Mouse (Mus musculus) C2C12 (cell line): Measurements from ENCODE around the gene Il9r. TPM values are rescaled to one million over a fixed set of nuclear protein-coding genes. Genes with fewer than 3 reads are reported as not detected.
A peak's percentile ranks its signal among the peaks of the same experiment; 100 is the strongest.

Experiments used
- H3K27me3 ChIP-seq: one replicate; pipeline ENCODE4 v1.6.1; 2011; ENCODE audit not compliant: control insufficient read depth, insufficient read depth, insufficient read length
- H3K36me3 ChIP-seq: one replicate; pipeline ENCODE4 v1.6.1; 2011; ENCODE audit not compliant: control insufficient read depth, insufficient read depth
- H3K4me3 ChIP-seq: one replicate; pipeline ENCODE4 v1.5.1; 2011; ENCODE audit warnings: mild to moderate bottlenecking, control low read depth; ENCODE audit not compliant: poor library complexity, insufficient read depth, severe bottlenecking
- H3K79me2 ChIP-seq: one replicate; pipeline ENCODE4 v1.6.1; 2011; ENCODE audit not compliant: control insufficient read depth, insufficient read depth
- H3K79me3 ChIP-seq: one replicate; pipeline ENCODE4 v1.6.1; 2011; ENCODE audit warnings: low read depth, control low read depth
- H3ac ChIP-seq: one replicate; pipeline ENCODE3; 2011; ENCODE audit warnings: low read depth; ENCODE audit not compliant: control insufficient read depth, insufficient read length
- CEBPB ChIP-seq: IDR thresholded peaks from one replicate; pipeline ENCODE4 v1.6.1; 2011; ENCODE audit warnings: low read depth, mild to moderate bottlenecking, control low read depth, moderate library complexity
- CTCF ChIP-seq: IDR thresholded peaks from one replicate; pipeline ENCODE4 v1.5.1; 2011; ENCODE audit not compliant: control insufficient read depth, insufficient read depth, insufficient read length
- FOSL1 ChIP-seq: IDR thresholded peaks from one replicate; pipeline ENCODE4 v1.8.0; 2011; ENCODE audit warnings: mild to moderate bottlenecking, low read length; ENCODE audit not compliant: poor library complexity, insufficient read depth, severe bottlenecking
- MAX ChIP-seq: IDR thresholded peaks from one replicate; pipeline ENCODE4 v1.6.1; 2011; ENCODE audit warnings: mild to moderate bottlenecking, control low read depth
- MYOD1 ChIP-seq: IDR thresholded peaks from one replicate; pipeline ENCODE4 v1.6.1; 2011; ENCODE audit warnings: low read depth; ENCODE audit not compliant: control insufficient read depth, insufficient read length
- MYOG ChIP-seq: IDR thresholded peaks from one replicate; pipeline ENCODE4 v1.6.1; 2011; ENCODE audit not compliant: control insufficient read depth, insufficient read length; ENCODE audit errors: extremely low read depth
- USF1 ChIP-seq: IDR thresholded peaks from one replicate; pipeline ENCODE4 v1.6.1; 2011; ENCODE audit warnings: low read depth, mild to moderate bottlenecking, control low read depth, moderate library complexity
- polyA plus RNA-seq: library from polyadenylated mRNA; unstranded; fragments of >200 nt; fragmentation: generic; extraction: Trizol; gene quantifications from one replicate; pipeline ENCODE4 v1.2.1, GENCODE M21; 2012; ENCODE audit warnings: missing spikeins

The Il9r gene
- polyA plus RNA-seq, 1 experiment: not detected

- TF ChIP-seq MYOG (no peak), USF1 (no peak), CEBPB (no peak), CTCF (no peak), FOSL1 (no peak), MYOD1 (no peak), MAX (no peak)
- Histone ChIP-seq H3K79me2 (peaks cover 57% of the 10 kb centered on the region), H3K79me3 (peaks cover 40% of the 10 kb centered on the region), H3ac (peak within 1 kb of the TSS; percentile 83), H3K27me3 (no peaks in the 10 kb centered on the region), H3K36me3 (peaks cover 17% of the 10 kb centered on the region), H3K4me3 (peak within 1 kb of the TSS; percentile 97)
Measured at GRCm38 (mm10) chr11:32221951-32222409, 21.9 kb upstream of the Il9r start, which contains the start of gene Rhbdf1. TSS of gene Rhbdf1 (minus strand) at chr11:32222300.

DNA sequence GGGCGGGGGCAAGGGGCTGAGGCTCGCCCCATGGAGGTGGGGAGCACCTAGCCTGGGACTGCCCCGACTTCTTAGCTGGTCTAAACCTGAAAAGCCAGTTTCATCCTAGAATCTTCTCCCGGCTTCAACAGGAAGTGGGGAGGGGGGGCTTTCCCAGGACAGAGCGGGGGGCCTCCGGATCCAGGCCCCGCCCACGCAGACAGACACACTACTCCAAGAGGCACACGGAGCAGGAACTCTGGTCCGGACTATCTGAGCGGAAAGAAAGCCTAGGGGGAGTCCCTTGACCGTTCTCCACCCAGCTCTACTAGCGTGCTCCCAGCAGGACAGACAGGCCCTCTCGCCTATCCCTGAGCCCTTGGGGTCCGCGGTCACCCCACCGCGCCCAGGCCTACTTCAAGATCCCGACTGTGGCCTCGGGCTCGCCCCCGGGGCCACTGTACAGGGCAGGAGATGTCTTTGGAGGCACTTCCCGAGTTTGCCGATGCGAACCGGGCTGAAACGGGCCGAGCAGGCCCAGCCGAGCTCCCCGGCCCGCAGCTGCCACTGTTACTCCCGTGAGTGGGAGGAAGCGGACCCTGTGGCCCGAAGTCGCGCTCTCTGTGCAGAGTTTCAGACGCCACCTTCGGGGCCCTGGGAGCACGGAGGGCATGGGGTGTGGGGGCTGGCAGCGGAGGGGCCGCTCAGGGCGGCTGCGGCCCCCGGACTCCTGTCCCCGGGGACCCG is 21.3 kb upstream of the Il9r start:
- Histone ChIP-seq H3K79me3 (peaks cover 44% of the 10 kb centered on the region), H3ac (peak overlapping the region; percentile 83), H3K36me3 (peaks cover 21% of the 10 kb centered on the region), H3K79me2 (peaks cover 57% of the 10 kb centered on the region), H3K27me3 (no peaks in the 10 kb centered on the region), H3K4me3 (peak overlapping the region; percentile 97)
- TF ChIP-seq MYOD1: no peak
- no peak for TF ChIP-seq MYOG
- no peak for TF ChIP-seq FOSL1
- TF ChIP-seq CTCF: no peak
- TF ChIP-seq MAX: no peak

DNA sequence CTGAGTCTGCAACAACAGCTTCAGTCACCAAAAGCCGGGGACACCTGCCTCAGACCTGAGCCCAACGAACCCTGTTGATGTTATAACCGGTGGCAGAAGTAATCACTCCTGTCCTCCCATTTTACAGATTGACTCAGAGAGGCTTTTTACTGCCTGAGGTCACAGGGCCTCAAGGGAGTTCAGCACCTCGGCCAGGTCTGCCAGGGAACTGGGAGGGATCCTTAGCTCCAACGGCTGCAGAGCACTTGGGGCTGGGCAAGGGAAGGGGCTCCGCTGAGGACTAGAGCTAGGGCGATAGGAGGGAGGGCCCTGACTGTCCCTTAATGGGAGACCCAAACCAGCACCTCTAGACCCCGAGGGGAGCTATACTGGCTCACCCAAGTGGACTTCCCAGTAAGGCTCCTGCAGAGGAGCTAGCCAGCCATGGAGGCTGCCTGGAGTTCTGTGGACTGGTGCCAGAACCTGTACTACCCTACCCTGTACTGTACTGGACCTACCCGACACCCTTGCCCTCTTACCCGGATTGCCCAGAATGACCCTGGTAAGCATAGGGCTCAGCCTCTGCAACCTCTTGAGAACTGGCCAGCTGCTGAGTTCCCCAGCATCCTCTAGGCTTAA is 20.6 kb upstream of the Il9r start:
- TF ChIP-seq USF1 (no peak), CEBPB (no peak), MYOD1 (no peak), FOSL1 (no peak), MAX (no peak), MYOG (no peak), CTCF (no peak)
- H3K36me3 ChIP-seq: peaks cover 27% of the 10 kb centered on the region
- H3K4me3 ChIP-seq: peak overlapping the region; percentile 97
- H3K27me3 ChIP-seq: no peaks in the 10 kb centered on the region
- peaks cover 51% of the 10 kb centered on the region for H3K79me3 ChIP-seq
- peaks cover 64% of the 10 kb centered on the region for H3K79me2 ChIP-seq
- H3ac ChIP-seq: peak overlapping the region; percentile 83

DNA sequence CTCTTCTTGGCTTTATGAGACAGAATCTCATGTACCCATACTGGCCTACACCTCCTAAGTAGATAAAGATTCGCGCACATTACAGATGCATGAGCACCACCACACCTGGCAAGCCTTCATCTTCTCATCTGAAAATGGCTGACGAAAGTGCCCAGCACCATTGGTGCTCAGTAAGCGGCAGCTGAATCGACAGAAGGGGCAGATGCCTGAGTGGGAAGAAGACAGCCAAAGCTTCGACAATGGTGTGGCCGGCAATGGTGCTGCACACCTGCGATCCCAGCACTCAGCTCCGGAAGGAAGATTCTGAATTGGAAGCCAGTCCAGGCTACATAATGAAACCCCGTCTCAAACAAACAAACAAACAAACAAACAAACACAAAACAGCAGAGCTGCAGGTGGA is 19.2 kb upstream of the Il9r start:
- no peak overlapping the region for H3K4me3 ChIP-seq
- H3K79me3 ChIP-seq: peaks cover 52% of the 10 kb centered on the region
- H3ac ChIP-seq: no peak overlapping the region
- TF ChIP-seq MYOD1 (no peak), MYOG (no peak), FOSL1 (no peak), CEBPB (no peak), USF1 (no peak), CTCF (no peak), MAX (no peak)
- H3K36me3 ChIP-seq: peaks cover 40% of the 10 kb centered on the region
- peaks cover 77% of the 10 kb centered on the region for H3K79me2 ChIP-seq
- no peaks in the 10 kb centered on the region for H3K27me3 ChIP-seq

- H3K79me3 ChIP-seq: peaks cover 52% of the 10 kb centered on the region
- H3K36me3 ChIP-seq: peaks cover 47% of the 10 kb centered on the region
- H3ac ChIP-seq: no peak overlapping the region
- peaks cover 77% of the 10 kb centered on the region for H3K79me2 ChIP-seq
- H3K27me3 ChIP-seq: no peaks in the 10 kb centered on the region
- TF ChIP-seq CTCF: no peak
- TF ChIP-seq MYOG: no peak
- TF ChIP-seq FOSL1: no peak
- TF ChIP-seq MAX: no peak
- no peak for TF ChIP-seq CEBPB
- TF ChIP-seq MYOD1: no peak
- no peak for TF ChIP-seq USF1
- H3K4me3 ChIP-seq: no peak overlapping the region
Measured at GRCm38 (mm10) chr11:32218501-32219050, 18.5 kb upstream of the Il9r start.

- H3K79me2 ChIP-seq: peaks cover 74% of the 10 kb centered on the region
- H3K79me3 ChIP-seq: peaks cover 52% of the 10 kb centered on the region
- H3K27me3 ChIP-seq: no peaks in the 10 kb centered on the region
- no peak overlapping the region for H3K4me3 ChIP-seq
- peaks cover 63% of the 10 kb centered on the region for H3K36me3 ChIP-seq
- no peak for TF ChIP-seq USF1
- no peak for TF ChIP-seq FOSL1
- TF ChIP-seq MAX: no peak
- TF ChIP-seq MYOD1: no peak
- TF ChIP-seq CEBPB: no peak
- no peak for TF ChIP-seq MYOG
- TF ChIP-seq CTCF: peak; percentile 2
- no peak overlapping the region for H3ac ChIP-seq
Measured at GRCm38 (mm10) chr11:32216851-32217250, 16.8 kb upstream of the Il9r start.
